Mouse (Mus musculus) central nervous system, embryonic 18 days (tissue): ENCODE results near the gene Smim26. TPM values are rescaled to one million over a fixed set of nuclear protein-coding genes. Genes with fewer than 3 reads are reported as not detected.

Source experiments
- polyA plus RNA-seq: library from polyadenylated mRNA; depleted of rRNA; stranded (reverse); fragments of >200 nt; gene quantifications from 2 replicates; pipeline ENCODE4 v1.2.3, GENCODE M21; 2012; rRNA removed

Gene Smim26
- 58.8 and 65.7 TPM in 2 replicates for polyA plus RNA-seq

GRCm38 (mm10) chr2:144593951-144594651 lies at the start of gene Smim26:
Gene Smim26 (plus strand): TSS chr2:144594054.

GRCm38 (mm10) chr2:144550529-144550928 lies 43.3 kb upstream of the Smim26 start, which contains the start of gene Rbbp9:
Gene Rbbp9 (minus strand): TSS chr2:144550869.

GRCm38 (mm10) chr2:144555820-144556552 lies 37.9 kb upstream of the Smim26 start, which contains the start of gene Sec23b:
Gene Sec23b (plus strand): TSS chr2:144556229.

GRCm38 (mm10) chr2:144599831-144600687 lies 6.2 kb downstream of the Smim26 start, which contains the start of gene Dtd1:
Gene Dtd1 (plus strand): TSS chr2:144599897.

Other genes starting within 250 kb of the Smim26 start
- gene Kat14, start 225.1 kb upstream of the Smim26 start, polyA plus RNA-seq: 21.7 and 22.1 TPM in 2 replicates
- gene Pet117, start 225.1 kb upstream of the Smim26 start, polyA plus RNA-seq: not detected in 2 replicates
- gene Dzank1, start 66.6 kb upstream of the Smim26 start, polyA plus RNA-seq: 20.9 and 23.8 TPM in 2 replicates
- gene Polr3f, start 66.3 kb upstream of the Smim26 start, polyA plus RNA-seq: 21.3 and 21.7 TPM in 2 replicates
- 33.7 and 35.6 TPM in 2 replicates for gene Rbbp9, start 43.2 kb upstream of the Smim26 start, polyA plus RNA-seq
- gene Sec23b, start 37.8 kb upstream of the Smim26 start, polyA plus RNA-seq: 54.5 and 58.0 TPM in 2 replicates
- 62.1 and 67.6 TPM in 2 replicates for gene Dtd1, start 5.8 kb downstream of the Smim26 start, polyA plus RNA-seq
- gene Scp2d1, start 229.6 kb downstream of the Smim26 start, polyA plus RNA-seq: not detected in 2 replicates